Mouse (Mus musculus): ENCODE measurements around the gene Sirt4.

The Sirt4 gene

DNA sequence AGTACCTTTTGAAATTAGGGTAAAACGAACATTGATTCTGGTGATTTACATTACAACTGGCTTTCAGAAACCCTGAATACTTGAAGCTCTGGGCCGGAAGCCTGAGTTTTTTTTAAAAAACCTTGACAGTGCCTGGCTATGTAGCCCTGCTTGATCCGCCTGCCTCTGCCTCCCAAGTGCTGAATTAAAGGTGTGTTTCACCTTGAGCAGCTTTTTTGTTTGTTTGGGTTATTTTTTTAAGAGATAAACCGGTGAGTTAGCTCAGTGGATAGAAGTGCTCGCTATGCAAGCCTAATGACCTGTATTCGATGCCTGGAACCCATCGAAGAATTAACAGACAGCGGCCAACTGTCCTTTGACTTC lies 6.1 kb upstream of the Sirt4 start:
- no peak for DNase-seq

DNA sequence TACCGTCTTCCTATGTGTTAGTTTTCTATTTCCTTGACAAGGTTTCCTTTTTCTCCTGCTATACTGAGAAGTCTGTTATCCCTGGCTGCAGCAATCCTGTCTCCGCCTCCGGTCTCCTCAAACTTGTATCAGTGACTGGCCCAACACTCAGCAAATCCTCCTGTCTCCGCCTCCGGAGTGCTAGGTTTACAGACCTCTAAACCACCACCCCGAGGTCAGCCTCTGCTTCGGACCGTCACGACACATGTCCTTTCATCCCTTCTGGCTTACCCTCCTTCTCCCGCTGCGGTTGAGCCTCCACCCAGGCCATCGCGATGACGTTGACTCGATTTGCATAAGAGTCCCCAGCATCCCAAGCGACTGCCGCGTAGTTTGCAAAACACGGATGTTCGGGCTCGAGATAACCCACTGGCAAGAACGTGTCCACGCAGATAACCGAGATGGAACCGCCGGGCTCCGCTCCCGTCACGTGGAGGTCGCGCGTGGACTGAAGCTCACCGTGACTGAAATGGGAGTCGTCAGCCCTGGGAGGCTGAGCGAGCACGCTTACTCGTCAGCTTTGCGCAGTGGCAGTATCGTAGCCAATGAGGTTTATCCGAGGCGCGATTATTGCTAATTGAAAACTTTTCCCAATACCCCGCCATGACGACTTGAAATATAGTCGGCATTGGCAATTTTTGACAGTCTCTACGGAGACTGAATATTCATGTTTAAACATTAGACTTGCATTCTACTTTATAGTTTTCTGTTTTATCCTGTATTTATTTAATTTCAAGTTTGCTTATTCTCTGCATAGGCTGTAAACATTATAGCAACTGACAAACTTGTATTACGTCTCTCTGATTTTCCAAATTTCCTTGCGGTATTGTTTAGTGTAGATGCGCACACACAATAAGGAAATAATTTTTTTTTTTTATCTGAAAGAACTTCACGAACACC lies 5.4 kb upstream of the Sirt4 start:
- peak; percentile 86 for DNase-seq

DNA sequence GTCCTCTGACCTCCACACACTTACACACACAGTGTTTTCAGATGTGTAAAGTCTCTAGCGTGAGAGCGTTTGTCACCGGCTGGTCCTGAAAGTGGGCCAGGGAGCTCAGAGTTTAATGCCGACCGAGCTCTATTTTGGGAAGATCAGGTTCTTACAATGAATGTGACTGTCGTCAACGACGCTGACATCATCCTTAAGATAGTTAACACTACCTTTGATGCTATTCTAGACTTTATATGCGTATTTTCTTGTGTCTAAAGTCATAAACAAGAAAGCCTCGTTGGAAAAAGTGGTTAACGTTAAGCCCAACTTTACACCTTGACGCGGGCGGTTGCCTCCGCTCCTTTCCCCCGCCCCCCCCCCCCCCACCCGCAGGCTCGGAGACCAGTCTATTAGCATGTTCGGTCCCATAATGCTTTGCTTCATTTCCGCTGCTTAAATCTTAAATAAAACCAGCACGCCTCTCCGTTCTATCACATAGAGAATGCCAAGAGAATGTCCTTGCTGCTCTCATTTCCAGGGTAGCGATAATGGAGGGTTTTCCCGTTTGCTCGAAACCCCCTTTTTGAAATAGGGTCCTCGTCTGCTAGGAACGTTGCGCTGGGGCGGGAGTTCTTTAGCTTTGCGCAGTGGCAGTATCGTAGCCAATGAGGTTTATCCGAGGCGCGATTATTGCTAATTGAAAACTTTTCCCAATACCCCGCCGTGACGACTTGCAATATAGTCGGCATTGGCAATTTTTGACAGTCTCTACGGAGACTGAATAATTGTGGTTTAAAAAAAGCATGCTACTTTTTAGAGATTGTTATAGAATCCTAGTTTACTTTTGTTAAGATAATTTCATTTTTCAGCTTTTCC lies 4.5 kb upstream of the Sirt4 start:
- DNase-seq, result peak; percentile 73

DNA sequence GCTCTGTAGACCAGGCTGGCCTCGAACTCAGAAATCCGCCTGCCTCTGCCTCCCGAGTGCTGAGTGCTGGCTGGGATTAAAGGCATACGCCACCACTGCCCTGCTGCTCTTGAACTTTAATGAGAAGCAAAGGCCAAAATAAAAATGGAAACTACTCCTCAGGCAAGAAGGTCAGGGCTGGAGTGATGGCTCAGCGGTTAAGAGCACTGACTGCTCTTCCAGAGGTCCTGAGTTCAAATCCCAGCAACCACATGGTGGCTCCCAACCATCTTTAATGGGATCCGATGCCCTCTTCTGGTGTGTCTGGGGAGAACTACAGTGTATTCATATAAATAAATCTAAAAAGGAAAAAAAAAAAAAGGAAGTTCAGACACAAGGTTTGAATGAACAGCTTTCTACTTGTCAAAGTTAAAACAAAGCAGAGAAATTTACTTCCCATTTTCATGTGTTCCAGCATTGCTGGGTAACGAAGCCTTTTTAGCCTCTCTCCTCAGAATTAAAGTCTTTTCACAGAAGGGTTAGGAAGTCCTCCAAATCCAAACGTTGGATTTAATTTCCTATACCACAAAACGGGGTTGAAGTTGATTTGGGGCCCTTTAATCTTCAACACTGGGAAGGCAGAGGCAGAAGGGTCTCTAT lies 3.5 kb upstream of the Sirt4 start:
- no peak for DNase-seq

DNA sequence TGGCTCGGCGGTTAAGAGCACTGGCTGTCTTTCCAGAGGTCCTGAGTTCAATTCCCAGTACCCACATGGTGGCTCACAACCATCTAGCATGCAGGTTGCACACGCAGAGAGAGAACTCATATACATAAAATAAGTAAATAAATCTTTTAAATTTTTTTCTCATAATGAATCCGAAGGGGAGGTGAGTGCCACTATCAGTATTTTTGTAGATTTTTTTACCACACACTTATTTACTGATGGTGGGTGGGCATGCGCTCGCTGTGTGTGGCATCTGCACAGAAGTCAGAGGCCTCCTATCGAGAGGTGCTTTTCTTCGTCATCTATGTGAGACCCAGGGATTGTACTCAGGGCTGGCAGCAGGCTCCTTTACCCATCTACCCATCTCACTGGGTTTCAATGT lies 2.8 kb upstream of the Sirt4 start:
- DNase-seq, result no peak

DNA sequence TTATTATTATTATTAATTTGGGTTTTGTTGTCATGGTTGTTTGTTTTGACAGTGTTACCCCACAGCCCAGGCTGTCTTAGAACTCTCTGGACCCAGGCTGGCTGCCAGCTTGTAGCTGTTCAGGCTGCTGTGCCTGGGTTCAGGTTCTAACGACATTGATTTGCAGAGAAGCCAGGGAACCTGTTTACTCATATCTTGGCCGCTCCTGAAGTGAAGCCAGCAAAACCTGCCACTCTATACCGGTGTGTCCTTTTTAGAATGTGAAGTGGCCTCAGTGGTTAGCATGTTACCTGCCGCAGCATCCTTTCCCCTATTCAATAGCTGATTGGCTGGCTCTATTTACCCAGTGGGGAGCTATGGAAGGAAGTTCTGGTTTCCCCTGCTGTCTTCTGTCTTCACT lies 2.2 kb upstream of the Sirt4 start:
- no peak for DNase-seq

GRCm38 (mm10) chr5:115485489-115486205 lies 1.1 kb upstream of the Sirt4 start:
- no peak for DNase-seq

DNA sequence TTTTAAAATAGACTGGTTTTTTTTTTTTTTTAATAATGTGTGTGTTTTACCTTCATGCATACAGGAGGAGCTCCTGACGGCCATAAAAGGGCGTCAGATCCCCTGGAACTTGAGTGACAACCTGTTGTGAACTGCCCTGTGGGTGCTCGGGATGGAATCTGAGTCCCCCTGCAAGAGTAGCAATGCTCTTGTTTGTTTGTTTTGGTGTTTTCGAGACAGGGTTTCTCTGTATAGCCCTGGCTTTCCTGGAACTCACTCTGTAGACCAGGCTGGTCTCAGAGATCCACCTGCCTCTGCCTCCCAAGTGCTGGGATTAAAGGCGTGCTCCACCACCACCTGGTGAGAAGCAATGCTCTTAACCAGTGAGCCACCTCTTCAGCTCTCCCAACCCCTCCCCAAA lies 471 bp upstream of the Sirt4 start:
- no peak for DNase-seq

DNA sequence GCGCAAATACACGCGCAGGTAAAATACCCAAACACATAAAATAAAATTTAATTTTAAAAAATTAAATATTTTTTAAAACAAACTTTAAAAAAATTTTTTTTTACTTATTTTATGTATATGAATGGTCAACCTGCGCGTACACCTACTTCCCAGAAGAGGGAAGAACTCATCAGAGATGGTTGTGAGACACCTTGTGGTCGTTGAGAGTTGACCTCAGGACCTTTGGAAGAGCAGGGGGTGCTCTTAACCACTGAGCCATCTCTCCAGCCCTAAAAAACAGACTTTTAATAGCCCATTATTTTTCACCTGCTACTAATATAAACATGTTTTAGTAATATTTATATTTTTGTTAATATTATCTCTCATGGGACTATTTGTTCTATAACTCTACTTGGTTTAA lies 1.1 kb downstream of the Sirt4 start:
- no peak for DNase-seq

GRCm38 (mm10) chr5:115482390-115483265 lies 1.9 kb downstream of the Sirt4 start:
- DNase-seq, result no peak

GRCm38 (mm10) chr5:115480101-115480500 lies 4.4 kb downstream of the Sirt4 start:
- DNase-seq, result no peak

- no peak for DNase-seq
These were observed 5.0 kb downstream of the Sirt4 start for GRCm38 (mm10) chr5:115479561-115479960.

- no peak for DNase-seq
These were observed 8.3 kb downstream of the Sirt4 start for GRCm38 (mm10) chr5:115476107-115476727.

- DNase-seq, result peak; percentile 42
These were observed 9.0 kb downstream of the Sirt4 start for GRCm38 (mm10) chr5:115475337-115476106.

- no peak for DNase-seq
These were observed 10.2 kb downstream of the Sirt4 start for GRCm38 (mm10) chr5:115474174-115474828.

- DNase-seq, result no peak
These were observed 11.3 kb downstream of the Sirt4 start for GRCm38 (mm10) chr5:115473191-115473590.

DNA sequence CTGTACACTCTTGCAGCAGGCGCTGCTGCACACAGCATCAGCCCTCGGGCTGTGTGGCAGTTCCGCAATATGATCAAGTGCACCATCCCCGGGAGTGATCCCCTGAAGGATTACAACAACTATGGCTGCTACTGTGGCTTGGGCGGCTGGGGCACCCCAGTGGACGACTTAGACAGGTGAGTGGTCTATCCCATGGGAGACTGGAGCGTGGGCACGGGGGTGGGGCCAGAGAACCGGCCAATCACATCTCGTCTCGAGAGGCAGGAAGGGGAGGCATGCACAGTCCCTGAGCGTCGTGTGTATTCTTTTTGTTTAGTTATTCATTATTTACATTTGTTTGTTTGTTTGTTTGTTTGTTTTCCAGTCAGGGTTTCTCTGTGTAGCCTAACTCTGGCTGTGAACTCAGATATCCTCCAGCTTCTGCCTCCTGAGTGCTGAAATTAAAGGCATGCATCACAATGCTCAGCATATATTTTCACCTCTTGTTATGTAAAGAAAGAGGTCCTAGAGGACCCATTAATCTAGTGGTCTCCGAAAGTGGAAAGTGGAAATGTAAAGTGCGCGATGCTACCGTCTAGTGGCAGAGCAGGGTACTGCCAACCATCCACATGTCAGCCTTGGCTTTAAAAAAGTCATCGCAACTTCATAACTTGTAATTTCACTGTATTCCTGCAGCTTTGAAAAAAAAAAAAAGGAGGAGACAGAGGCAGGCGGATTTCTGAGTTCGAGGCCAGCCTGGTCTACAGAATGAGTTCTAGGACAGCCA lies 13.6 kb downstream of the Sirt4 start:
- no peak for DNase-seq

- no peak for DNase-seq
These were observed 14.7 kb downstream of the Sirt4 start for GRCm38 (mm10) chr5:115469791-115470190.

Data from right cerebral cortex, adult 18-20 months (tissue).